Mouse (Mus musculus): ENCODE measurements around the gene Klhdc1. TPM values are rescaled to one million over a fixed set of nuclear protein-coding genes. Genes with fewer than 3 reads are reported as not detected.

The Klhdc1 gene
- polyA plus RNA-seq, 2 experiments from 2014 or later, result 13.0 to 26.6 TPM

DNA sequence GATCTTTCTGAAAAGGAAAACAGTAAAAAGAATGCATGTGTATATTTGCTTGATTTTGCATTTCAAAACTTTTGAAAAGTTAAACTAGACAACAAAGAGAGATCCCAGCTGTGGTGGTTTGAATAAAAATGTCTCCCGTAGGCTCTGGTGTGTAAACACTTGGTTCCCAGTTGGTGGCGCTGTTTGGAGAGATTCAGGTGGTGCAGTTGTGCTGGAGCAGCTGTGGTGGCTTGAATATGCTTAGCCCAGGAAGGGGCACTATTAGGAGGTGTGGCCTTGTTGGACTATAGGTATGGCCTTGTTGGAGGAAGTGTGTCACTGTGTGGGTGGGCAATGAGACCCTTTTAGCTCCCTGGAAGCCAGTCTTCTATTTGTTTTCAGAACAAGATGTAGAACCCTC is 11.7 kb upstream of the Klhdc1 start:
- ATAC-seq, result no peak

DNA sequence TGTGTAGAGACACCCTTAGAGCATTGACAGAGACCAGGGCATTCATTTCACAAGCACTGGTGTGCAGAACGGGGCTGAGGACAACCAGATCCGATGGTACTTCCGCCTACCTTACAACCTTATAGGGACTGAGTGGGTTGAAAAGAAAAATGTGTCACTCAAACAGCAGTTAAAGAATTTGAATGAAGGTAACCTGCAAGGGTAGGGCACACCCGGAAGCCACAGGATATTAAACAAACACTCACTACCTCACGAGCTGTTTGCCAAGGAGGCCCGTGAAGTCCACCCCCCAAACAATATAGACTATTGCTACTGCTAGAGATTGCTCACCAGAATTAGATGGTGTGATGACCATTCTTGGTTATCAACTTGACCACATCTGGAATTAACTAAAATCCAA is 5.2 kb upstream of the Klhdc1 start:
- no peak for ATAC-seq

DNA sequence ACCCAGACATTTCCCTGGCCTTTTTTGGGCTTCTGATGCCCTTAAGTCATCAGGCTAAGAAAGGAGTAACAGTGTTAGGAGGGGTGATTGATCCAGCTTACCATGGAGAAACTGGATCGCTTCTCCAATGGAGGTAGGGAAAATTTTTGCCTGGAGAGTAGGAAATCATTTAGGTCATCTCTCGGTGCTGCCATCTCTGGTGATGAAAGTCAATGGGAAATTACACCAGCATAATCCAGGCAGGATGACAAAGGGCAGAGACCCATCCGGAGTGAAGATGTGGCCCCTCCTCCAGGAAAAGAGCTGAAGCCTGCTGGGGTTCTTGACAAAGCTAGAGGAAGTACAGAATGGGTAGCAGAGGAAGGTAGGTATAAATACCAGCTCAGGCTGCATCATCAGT is 2.7 kb upstream of the Klhdc1 start:
- no peak for ATAC-seq

DNA sequence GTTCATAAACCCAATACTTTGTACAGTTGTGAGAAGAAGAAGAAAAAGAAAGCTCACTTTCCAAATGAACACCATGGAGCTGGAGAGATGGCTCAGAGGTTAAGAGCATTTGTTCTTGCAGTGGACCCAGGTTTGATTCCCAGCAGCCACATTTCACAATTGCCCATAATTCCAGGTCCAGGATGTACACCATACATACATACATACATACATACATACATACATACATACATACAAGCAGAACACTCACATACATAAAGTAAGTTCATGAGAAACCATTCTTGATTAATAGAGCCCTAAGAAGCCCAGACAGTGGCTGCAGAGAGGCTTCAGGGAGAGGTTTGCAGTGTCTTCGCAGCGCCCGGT is 412 bp downstream of the Klhdc1 start:
- peak; percentile 6 for ATAC-seq

DNA sequence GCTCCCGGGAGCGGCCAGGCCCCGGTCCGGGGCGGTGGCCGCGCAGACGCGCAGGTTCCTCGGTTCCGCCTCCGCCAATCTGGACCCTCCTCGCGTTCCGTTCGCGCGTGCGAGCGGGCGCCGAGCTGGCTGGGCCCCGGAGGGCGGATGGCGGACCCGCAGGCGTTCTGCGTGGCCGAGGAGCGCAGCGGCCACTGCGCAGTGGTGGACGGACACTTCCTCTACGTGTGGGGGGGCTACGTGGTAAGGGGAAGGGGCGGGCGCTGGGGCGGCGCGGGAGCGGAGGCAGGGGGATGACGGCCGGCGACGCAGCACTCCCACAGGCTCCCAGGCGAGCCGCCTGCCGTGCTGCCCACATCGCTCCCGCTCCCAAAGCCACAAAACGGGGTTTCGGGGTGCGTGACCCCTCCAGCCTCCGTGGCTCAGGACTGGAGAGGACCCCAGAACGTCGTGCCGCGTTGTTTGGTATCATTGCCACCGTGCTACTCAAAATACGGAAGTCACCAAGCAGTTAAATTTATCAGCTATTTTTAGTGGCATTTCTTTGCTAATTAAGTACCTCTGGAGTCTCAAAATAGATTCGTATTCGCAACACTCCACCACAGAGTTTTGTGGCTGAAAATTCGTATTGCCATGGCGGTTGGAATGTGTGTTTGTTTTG is 925 bp downstream of the Klhdc1 start:
- ATAC-seq, result peak; percentile 72

DNA sequence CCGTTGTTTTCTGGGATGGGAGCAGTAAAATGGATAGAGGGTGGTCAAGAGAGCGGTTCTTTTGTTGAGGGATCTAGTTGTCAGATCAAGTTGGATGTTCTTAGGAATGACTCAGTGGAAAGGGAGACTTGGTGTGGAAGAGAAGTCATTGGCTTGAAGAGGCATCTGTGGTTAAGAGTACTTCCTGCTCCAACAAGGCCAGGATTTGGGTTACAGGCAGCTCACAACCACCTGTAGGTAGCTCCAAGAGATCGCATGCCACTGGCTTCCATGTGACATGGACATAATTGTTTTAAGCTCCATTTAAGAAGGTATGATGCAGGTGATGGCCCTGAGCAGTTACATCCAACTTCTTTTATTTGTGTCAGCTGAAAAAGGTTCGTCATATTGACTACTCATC is 8.8 kb downstream of the Klhdc1 start:
- no peak for ATAC-seq

DNA sequence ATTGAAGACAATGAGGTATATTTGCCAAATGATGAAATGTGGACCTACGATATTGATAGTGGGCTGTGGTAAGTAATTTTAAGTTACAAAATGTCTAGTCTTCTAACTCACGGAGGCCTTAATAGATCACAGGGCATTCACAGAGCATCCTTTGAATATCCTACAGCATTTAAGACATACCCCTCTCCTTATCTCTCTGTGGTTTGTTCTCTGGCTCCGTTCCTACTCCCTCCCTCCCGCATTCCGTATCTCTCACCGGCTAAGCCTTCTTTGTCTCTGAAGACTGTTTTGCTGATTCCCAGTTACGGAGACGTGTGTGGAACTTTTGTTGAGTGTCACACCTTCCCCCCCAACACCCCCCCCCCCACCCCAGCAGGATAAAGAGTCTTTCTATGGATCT is 9.8 kb downstream of the Klhdc1 start:
- ATAC-seq, result no peak

DNA sequence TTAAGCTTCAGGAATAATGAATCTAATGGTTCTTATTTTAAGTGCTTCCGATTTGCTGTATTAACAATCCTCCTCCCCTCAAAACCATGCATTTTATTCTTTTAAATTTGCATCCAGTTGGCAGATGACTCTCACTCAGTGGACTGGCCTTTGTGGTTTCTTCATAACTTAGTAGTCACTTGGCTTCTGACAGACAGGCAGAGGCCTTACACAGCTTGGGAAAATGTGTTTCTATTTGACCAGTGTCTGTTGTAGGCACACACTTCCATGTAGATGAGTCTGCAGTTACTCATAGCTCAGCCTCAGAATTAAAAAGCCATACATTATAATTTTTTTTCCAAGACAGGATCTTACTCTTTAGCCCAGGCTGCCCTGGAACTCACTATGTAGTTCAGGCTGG is 12.8 kb downstream of the Klhdc1 start:
- ATAC-seq, result no peak

DNA sequence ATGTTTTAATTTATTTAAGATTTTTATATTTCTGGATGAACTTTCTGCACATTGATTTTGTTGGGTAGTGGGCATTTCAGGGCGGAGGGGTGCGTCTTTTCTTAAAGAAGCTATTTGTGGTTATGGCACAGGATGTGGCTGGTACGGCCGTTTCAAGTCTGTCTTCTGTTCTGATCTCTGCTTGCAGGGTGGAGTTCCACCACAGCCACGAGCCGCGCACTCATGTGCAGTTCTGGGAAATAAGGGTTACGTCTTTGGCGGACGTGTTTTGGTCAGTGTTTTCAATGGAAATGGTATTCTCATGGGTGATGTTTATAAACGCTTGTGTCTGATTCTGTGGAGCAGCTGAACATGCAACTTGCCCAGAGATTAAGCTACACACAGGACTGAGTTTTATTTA is 16.9 kb downstream of the Klhdc1 start:
- peak; percentile 99 for ATAC-seq

DNA sequence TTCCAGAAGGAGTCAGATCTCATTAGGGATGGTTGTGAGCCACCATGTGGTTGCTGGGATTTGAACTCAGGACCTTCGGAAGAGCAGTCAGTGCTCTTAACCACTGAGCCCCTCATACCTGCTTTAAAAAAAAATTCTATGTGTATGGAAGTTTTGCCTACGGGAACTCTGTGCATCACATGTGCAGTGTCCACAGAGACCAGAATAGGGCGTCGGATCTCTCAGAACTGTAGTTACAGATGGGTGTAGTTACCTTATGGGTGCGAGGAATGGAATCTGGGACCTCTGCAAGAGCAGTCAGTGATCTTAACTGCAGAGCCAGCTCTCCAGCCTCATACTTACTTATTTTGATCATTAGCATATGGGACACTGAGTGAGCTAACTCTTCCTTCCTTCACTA is 21.3 kb downstream of the Klhdc1 start:
- no peak for ATAC-seq

DNA sequence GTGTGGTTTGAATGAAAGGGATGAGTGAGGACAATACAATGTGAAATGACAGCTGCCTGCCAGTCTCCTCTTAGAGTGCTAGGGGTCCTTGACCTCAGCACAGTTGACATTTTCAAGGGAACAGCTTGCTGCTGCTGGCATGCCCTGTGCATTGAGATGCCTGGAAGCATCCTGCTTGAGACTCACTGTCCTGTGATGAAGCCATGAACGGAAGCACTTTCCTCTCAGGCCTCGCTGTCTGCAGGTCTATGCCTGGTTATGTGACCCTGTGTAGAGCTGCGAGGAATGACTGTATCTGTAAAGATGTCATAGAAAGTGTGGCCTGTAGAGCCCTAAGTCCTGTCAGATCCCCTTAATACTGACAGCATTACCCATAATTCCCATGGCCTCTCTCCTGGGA is 24.1 kb downstream of the Klhdc1 start:
- no peak for ATAC-seq

DNA sequence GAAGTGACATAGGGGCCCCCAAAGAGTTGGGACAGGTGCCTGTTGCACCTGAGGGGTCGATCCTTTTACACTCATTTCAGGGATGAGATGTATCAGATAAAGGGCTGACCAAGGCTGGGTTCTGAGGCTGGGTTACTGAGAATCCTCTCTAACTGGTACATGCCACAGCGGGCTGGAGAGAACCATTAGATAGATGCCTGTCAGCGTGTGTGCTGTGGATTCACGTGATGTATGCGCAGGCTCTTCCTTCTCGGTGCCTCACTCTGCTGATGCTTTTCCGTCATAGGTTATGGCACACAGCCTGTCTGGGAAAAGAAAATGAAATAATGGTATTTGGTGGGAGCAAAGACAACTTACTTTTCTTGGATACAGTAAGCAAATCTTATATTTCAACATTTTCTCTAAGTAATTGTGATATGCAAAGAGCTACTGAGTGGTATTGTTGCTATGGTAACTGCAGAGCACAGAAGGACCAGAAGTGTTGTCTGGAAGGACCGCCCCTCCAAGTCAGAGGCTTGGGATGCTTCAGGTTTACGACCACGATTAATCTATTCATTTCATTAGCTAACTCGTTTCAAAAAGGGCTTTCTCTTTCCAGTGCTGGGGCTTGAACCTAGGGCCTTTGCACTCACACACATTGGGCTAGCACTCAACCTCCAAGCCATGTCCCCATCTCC is 27.1 kb downstream of the Klhdc1 start:
- no peak for ATAC-seq

DNA sequence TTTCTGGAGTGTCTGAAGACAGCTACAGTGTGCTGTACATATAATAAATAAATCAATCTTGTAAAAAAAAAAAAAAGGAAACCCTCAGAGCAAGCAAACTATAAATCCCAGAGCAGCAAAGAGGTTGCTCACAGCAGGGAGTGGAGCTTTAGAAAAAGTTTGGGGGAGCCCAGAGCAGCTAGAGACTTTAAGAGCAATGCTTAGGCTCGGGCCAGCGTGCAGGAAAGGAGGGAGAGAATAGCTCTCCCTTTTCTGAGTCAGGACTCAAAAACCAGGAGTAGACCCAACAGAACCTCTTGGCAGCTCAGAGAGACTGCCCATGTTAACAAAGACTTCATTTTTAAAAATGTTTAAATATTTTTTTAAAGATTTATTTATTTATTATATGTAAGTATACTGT is 28.0 kb downstream of the Klhdc1 start:
- no peak for ATAC-seq

DNA sequence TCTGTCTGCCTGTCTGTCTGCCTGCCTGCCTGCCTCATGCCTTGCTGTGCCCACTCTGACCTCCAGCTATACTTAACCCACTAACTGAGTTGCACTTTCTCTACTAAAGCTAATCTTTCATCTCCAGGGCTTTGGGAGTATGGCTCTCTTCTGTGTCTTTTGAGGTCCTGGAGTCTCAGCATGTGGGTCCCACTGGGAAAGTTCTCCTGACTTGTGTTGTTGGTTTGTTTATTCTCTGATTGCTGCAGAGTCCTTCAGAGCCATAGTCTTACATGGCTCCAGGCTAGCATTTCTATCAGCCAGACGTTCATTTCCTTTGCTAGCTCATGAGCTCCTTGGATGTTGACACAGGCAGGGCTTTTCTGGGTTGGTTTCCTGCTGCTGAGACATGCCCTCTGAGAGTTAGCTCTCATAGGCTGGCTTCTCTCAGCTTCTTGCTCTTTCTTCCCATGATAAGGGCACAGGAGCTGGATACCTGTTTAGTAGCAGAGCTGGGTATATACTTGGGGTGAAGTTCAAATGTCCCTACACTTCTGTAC is 39.0 kb downstream of the Klhdc1 start:
- ATAC-seq, result no peak

DNA sequence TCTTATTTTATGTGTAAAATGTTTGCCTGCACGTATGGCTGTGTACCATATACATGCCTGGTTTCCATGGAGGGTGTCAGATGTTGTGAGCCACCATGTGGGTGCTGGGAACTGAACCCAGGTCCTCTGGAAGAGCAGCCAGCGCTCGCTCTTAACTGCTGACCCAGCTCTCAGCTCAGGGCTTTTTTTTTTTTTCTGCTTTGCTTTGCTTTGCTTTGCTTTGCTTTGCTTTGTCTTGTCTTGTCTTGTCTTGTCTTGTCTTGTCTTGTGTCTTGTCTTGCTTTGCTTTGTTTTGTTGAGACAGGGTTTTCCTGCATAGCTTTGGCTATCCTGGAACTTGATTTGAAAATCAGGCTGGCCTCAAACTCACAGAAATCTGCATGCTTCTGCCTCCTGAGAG is 39.9 kb downstream of the Klhdc1 start:
- ATAC-seq, result no peak

DNA sequence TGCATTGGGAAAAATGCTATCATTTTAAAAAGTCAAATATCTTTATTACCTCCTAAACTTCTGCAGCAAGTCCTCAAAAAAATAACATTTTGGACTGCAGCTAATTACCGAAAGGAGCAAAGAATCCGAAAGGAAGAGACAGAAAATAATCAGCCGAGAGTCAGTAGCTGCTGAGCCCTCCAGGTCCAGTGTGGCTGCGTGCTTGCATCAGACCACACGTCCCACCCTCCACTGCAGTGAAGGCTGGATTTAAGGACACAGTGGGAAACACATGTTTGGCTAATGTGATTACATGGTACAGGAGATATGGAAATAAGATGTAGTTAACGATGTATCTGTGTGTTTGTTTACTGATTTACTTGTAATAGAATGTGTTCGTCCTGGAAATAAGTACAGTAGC is 42.2 kb downstream of the Klhdc1 start:
- no peak for ATAC-seq

DNA sequence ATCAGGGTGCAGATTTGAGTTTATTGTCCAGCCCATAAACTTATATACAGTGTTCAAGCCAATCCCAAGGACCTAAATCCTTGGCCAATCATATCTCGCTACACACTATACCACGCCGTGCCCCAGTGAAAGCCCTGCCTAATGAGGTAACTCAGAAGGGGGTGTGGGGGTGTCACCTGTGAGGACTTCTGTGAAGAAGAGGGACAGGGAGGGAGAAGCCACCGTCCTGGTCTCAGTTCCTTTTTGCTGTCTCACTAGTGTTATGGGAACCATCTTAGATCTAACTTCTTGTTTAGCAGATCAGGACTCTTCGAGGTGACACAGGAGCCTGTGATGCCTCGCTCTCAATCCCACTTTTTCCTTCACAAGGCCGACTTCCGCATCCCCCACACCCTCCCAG is 46.6 kb downstream of the Klhdc1 start:
- ATAC-seq, result no peak

DNA sequence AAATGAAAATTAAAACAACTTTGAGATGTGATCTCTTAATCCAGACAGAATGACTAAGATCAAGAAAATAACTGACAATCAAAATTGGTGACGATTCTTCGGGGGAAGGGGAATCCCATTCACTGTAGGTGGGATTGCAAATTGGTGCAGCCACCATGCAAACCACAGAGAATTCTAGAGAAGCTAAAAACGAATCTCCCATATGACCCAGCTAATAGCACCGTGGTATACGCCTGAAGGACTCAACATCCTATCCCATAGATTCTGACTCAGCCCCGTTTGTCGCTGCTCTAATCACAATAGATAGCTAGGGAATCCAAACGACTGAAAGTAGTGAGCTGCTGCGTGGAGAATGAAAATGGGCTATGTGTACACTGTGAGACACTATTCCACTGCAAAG is 47.7 kb downstream of the Klhdc1 start:
- ATAC-seq, result peak; percentile 38

DNA sequence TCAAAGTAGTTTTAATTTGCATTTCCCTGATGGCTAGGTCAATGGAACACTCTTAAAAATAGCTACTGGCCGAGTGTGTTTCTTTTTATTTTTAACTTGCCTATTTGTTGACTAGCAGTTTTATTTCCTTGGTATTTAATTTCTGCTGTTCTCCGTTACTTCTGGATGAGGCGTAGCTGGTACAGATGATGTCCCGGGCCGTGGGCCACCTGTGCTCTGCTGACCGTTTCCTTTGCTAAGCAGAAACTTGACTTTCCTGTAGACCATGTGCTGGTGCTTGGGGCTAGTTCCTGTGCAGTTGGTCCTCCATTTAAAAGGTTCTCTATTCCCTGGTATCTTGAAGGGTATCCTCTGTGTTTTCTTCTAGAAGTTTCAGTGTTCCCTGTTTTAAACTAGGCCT is 51.4 kb downstream of the Klhdc1 start:
- ATAC-seq, result no peak

DNA sequence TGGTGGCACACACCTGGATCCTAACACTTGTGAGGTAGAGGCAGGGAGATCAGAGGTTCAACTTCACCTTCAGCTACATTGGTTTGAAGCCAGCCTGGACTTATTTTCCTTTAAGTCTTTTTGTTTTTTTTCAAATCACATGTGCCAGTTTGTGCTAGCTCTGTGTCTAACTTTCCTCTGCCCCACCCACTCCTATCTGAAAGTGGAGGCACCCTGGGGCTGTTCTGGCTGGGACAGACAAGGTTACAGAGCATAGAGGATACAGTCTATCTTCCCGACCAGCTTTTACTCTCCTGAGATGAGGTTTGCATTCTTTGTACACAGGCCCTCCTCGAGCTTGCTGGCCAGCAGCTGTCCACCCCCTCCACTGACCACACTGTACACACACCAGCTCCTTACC is 52.8 kb downstream of the Klhdc1 start:
- no peak for ATAC-seq

DNA sequence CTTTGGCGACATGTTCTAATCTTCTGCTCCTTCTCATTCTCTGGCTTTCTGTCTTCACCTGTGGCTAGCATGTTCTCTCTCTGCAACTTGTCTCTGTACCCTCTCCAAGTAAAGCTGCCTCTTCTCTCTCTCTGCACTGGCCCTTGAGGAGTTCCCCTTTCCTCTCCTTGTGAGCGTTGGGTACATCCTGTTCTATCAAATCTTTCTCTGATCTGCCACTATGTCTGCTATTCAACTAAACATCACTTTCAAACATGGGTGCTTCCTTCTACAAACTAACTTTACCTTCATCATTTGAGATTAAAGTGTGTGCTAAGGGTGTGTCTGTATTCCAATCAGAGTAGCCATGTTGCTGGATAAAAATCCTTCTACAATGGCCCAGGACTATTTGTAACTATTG is 54.0 kb downstream of the Klhdc1 start:
- peak; percentile 55 for ATAC-seq

DNA sequence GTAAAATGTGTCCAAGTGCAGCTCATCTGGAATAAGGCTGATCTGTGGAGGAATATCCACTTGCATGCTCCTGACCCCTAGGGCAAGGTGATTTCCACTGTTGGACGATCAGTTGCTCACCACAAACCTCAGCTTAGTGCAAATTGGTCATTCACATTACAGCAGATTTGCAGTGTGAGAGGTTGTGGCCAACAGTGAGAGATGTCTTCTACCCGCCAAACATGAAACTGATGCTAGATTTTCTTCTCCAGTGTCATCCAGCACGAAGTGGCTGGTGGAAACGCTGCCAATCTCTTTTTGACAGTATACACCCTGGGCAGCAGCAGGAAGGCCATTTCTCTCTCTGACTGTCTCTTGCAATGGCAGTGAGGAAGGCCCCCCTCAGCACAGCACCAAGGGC is 54.7 kb downstream of the Klhdc1 start:
- ATAC-seq, result no peak

DNA sequence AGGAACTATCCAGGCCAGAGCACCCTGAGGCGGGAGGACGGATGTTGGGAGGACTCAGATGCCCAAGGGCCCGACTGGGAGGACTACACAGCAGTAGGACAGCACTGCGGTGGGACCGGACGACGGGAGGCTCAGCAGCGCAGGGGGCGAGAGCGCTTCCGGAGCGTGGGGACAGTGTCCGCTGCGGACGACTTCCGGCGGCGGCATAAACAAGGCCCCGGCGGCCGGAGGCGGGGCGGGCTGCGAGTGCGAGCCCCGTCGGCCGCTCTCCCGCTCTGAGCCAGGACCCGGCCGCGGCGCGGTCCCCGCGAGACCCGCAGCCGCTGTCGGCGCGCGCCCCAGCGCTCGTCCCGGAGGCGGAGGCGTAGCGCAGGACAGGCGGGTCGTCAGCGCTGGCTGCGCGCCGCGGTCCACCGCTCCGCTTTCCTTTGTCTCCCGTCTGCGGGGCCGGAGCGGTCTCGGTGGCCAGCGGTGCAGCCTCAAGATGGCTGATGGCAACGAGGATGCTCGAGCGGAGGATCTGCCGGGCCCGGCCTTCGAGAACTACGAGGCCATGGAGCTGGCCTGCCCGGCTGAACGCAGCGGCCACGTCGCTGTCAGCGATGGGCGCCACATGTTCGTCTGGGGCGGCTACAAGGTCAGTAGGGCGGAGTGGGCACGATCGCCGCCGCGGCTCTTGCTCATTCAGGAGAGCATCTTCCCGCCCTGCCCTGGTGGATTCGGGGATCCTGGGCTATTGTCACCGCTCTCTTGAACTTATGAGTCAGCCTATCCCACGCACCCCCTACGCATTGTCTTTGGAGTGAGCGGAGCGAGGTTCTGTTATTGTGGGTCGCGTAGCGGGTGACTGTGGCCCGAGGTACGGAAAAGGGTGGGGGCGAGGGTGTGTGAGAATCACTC is 55.8 kb downstream of the Klhdc1 start, which contains the start of gene Klhdc2:
Gene Klhdc2 (plus strand): TSS at position 171 of the 900 bp plus-strand sequence.
- ATAC-seq, result peak; percentile 60
